Mouse (Mus musculus) forebrain, embryonic 10.5 days (tissue): ENCODE results near the gene Ggta1. TPM values are rescaled to one million over a fixed set of nuclear protein-coding genes. Genes with fewer than 3 reads are reported as not detected.
"Not testable (repeated sequence)": the region's sequence is repeated elsewhere in the genome, so short reads cannot be mapped to it uniquely, and the experiment has no call there.

Source experiments
- DNase-seq: peaks from one replicate; pipeline ENCODE4 v3.0.0-alpha.2; 2017; ENCODE audit warnings: low spot score; ENCODE audit errors: extremely low spot score
- H3K27ac ChIP-seq: fragments of 300-500 bp; sonication (generic); 2 replicates; pipeline ENCODE4 v1.5.1; 2016; ENCODE audit warnings: mild to moderate bottlenecking
- H3K27me3 ChIP-seq: fragments of 300-500 bp; sonication (generic); 2 replicates; pipeline ENCODE4 v1.6.1; 2016; ENCODE audit warnings: mild to moderate bottlenecking; ENCODE audit not compliant: poor library complexity, severe bottlenecking
- H3K36me3 ChIP-seq: fragments of 300-500 bp; sonication (generic); replicated peaks from 2 replicates; pipeline ENCODE4 v1.6.1; 2016; ENCODE audit warnings: mild to moderate bottlenecking, moderate library complexity
- H3K4me1 ChIP-seq: fragments of 300-500 bp; sonication (generic); 2 replicates; pipeline ENCODE4 v1.6.1; 2016
- H3K4me3 ChIP-seq: fragments of 300-500 bp; sonication (generic); 2 replicates; pipeline ENCODE4 v1.5.1; 2016; ENCODE audit warnings: mild to moderate bottlenecking, moderate library complexity
- H3K9me3 ChIP-seq: fragments of 300-500 bp; sonication (generic); 2 replicates; pipeline ENCODE4 v1.6.1; 2016; ENCODE audit warnings: mild to moderate bottlenecking, moderate library complexity
- WGBS: fragments of 180-500 bp; shearing (Covaris S2); methylation state at CpG from one replicate; pipeline ENCODE4 v1.1.7; 2016; 5-methylcytosine and 5-hydroxymethylcytosine counted together
- polyA plus RNA-seq: library from polyadenylated mRNA; unstranded; fragments of >200 nt; fragmentation: Nextera tagmentation; extraction: Ambion mirVana; gene quantifications from 2 replicates; pipeline ENCODE4 v1.2.1, GENCODE M21; 2016

The Ggta1 gene
- polyA plus RNA-seq, 1 experiment from 2014 or later: 6.4 TPM

DNA sequence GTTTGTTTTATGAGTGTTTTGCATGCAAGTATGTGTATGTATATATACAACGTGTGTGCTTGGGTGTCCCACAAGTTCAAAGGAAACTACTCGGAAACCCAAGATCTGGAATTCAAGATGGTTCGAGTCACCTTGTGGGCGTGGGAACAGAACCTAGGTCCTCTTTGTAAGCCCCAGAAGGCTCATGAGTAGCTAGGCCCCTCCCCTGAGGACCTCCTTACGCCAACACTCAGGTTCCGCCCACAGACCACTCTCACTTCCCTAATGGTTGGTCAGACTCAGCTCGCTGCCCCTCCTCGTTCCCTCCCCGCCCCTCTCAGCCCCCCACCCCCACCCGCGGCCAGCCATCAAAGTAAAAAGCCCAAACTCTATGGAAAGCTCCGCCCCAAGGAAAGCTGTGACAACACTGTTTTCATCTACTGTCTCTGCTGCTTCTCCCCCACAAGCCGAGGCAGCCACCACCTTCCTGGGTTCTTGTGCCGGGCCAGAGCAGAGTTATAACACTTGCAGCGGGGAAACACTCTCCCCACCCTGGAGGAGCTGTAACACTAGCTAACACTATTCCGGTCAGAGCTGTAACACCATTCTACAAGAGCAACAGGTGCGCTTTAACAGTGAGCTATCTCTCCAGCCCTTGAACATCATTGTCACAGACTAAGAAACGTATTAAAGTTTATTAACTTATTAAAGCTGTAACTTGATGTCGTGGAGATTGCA is 499 bp upstream of the Ggta1 start:
- peak overlapping the region; percentile 74 for H3K27ac ChIP-seq
- peaks cover 45% of the 10 kb centered on the region for H3K4me1 ChIP-seq
- DNase-seq: peak; percentile 64
- H3K36me3 ChIP-seq: no peaks in the 10 kb centered on the region
- H3K4me3 ChIP-seq: peak overlapping the region; percentile 71
- WGBS: 15% methylated on average over 19 of the region's 19 CpGs
- H3K9me3 ChIP-seq: no peaks in the 10 kb centered on the region
- peaks cover 24% of the 10 kb centered on the region for H3K27me3 ChIP-seq

DNA sequence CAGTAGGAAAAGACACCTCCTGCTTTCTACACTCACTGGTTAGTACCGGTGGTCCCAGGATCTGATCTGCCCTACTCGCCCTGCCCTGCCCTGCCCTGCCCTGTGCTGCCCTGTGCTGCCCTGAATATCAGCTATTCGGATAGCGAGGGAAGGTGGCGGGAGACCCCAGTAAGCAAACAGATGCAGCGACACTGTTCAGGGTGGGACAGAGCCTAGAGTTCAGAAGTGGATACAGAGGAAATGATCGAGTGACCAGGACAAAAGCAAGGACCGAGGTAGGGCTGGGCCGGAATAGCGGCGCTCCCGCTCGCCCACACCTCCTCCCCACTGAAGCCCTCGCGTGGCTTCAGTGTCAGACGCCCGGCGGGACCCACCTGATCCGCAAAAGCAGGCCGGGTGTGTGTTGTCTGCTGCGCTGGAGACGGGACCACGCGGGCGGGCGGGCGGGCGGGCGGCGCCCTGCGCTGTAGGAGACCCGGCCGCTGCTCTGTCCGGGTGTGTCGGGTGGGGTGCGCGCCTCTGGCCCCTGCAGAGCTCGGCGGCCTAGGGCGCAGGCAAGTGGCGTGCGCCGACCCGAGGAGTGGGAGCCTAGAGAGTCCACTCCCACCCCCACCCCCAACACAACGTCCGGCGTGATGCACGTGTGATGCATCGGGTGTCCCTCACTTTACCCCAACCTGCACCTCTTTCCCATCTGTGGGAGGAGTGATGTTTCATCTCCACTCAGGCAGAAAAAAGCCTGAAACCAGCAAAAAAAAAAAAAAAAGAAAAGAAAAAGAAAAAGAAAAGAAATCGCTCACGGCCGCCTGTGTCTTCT is 852 bp downstream of the Ggta1 start:
- H3K4me3 ChIP-seq: peak overlapping the region; percentile 71
- H3K36me3 ChIP-seq: no peaks in the 10 kb centered on the region
- H3K4me1 ChIP-seq: peaks cover 45% of the 10 kb centered on the region
- peak; percentile 49 for DNase-seq
- H3K27me3 ChIP-seq: peaks cover 24% of the 10 kb centered on the region
- H3K27ac ChIP-seq: peak overlapping the region; percentile 89
- H3K9me3 ChIP-seq: no peaks in the 10 kb centered on the region
- under 1% methylated on average over 51 of the region's 52 CpGs for WGBS

- 1% methylated on average over 20 of the region's 20 CpGs for WGBS
- Histone ChIP-seq H3K36me3 (no peaks in the 10 kb centered on the region), H3K9me3 (no peaks in the 10 kb centered on the region), H3K27me3 (peaks cover 24% of the 10 kb centered on the region), H3K27ac (peak overlapping the region; percentile 89), H3K4me3 (peak overlapping the region; percentile 71), H3K4me1 (peaks cover 45% of the 10 kb centered on the region)
- DNase-seq: peak; percentile 44
Observed at GRCm38 (mm10) chr2:35461131-35461947, 1.7 kb downstream of the Ggta1 start.

- H3K4me3 ChIP-seq: peak overlapping the region; percentile 71
- H3K27me3 ChIP-seq: peaks cover 24% of the 10 kb centered on the region
- peaks cover 45% of the 10 kb centered on the region for H3K4me1 ChIP-seq
- H3K27ac ChIP-seq: 0 out of 2 replicates have a peak overlapping the region, but pooled peaks have one; percentile 44
- WGBS: 13% methylated on average over 6 of the region's 6 CpGs
- no peaks in the 10 kb centered on the region for H3K9me3 ChIP-seq
- DNase-seq: no peak
- no peaks in the 10 kb centered on the region for H3K36me3 ChIP-seq
Observed at GRCm38 (mm10) chr2:35460378-35460880, 2.6 kb downstream of the Ggta1 start.

DNA sequence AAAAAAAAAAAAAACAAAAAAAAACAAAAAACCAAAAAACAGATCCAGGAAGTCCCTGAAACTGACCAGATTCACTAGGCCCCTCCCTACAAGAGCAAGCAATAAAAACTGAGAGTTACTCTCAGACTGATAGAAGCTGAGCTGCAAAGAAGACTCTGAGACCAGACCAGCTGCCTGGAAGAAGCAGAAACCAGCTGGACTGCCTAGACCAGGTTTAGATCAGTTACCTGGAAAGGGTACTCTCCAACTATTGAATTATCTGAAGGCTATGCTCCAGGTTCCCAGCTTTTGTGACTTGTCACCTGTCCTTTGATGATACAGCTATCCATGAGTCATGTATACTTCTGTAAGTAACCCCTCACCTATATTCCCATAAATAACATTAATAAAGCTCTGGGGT is 3.7 kb downstream of the Ggta1 start:
- H3K36me3 ChIP-seq: no peaks in the 10 kb centered on the region
- H3K27ac ChIP-seq: no peak overlapping the region
- H3K4me1 ChIP-seq: peaks cover 41% of the 10 kb centered on the region
- no peak for DNase-seq
- no peaks in the 10 kb centered on the region for H3K9me3 ChIP-seq
- peaks cover 24% of the 10 kb centered on the region for H3K27me3 ChIP-seq
- no peak overlapping the region for H3K4me3 ChIP-seq

- no peaks in the 10 kb centered on the region for H3K36me3 ChIP-seq
- H3K27ac ChIP-seq: no peak overlapping the region
- no peaks in the 10 kb centered on the region for H3K9me3 ChIP-seq
- no peak for DNase-seq
- 82% methylated on average over 4 of the region's 4 CpGs for WGBS
- H3K27me3 ChIP-seq: peaks cover 24% of the 10 kb centered on the region
- no peak overlapping the region for H3K4me3 ChIP-seq
- peaks cover 32% of the 10 kb centered on the region for H3K4me1 ChIP-seq
Observed at GRCm38 (mm10) chr2:35458421-35458820, 4.6 kb downstream of the Ggta1 start.

DNA sequence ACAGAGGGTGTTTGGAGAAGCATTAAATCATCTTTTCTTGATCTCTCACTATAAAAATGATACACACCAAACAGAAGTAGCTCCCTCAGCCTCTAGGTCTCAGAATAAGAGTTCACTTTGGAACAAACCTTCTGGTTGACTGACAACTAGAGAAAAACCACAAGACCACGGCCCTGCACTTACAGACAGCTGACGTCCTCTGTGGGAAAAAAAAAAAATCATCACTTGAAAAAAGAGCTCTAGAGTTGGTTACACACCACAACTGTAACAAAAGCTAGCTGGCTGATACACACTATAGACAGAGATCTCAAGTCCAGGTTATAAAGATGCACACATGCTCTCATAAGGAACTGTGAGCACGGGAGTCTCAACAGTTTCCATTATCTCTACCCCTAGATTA is 9.3 kb downstream of the Ggta1 start:
- H3K36me3 ChIP-seq: no peaks in the 10 kb centered on the region
- peaks cover 18% of the 10 kb centered on the region for H3K4me1 ChIP-seq
- WGBS: 82% methylated on average over 3 of the region's 3 CpGs
- H3K9me3 ChIP-seq: no peaks in the 10 kb centered on the region
- no peak overlapping the region for H3K27ac ChIP-seq
- H3K4me3 ChIP-seq: no peak overlapping the region
- DNase-seq: no peak
- H3K27me3 ChIP-seq: no peaks in the 10 kb centered on the region

GRCm38 (mm10) chr2:35452695-35453094 is 10.3 kb downstream of the Ggta1 start:
- peaks cover 28% of the 10 kb centered on the region for H3K4me1 ChIP-seq
- H3K9me3 ChIP-seq, H3K36me3 ChIP-seq, DNase-seq, H3K27me3 ChIP-seq, H3K27ac ChIP-seq, H3K4me3 ChIP-seq: not testable (repeated sequence)
- WGBS: 93% methylated on average over 6 of the region's 6 CpGs

DNA sequence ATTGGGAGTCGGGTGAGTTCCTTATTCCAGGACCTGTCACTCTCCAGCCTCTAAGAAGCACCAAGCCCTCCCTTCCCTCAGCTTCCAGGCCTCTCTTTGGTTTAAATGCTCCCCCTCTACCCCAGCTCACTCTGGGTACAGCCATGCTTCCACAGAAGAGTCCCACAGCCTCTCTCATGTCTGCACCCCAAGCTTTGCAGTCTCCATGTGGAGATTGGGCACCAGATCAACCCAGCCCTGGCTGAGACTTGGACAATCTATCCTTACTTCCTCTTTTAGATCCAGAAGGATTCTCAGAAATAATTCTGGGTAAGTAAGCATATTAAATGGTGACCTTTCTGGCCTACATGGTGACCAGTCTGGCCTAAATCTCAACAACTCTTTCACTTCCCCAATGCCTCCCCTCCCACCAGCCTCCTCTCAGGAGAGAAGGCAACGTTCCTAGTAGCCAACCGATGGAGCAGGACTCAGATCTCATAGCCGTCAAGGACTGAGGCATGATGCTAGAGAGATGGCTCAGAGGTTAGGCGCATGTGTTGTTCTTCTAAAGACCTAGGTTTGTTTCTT is 11.5 kb downstream of the Ggta1 start:
- no peaks in the 10 kb centered on the region for H3K27me3 ChIP-seq
- peaks cover 36% of the 10 kb centered on the region for H3K4me1 ChIP-seq
- 87% methylated on average over 5 of the region's 5 CpGs for WGBS
- no peak overlapping the region for H3K27ac ChIP-seq
- no peaks in the 10 kb centered on the region for H3K36me3 ChIP-seq
- no peak overlapping the region for H3K4me3 ChIP-seq
- no peaks in the 10 kb centered on the region for H3K9me3 ChIP-seq
- no peak for DNase-seq

DNA sequence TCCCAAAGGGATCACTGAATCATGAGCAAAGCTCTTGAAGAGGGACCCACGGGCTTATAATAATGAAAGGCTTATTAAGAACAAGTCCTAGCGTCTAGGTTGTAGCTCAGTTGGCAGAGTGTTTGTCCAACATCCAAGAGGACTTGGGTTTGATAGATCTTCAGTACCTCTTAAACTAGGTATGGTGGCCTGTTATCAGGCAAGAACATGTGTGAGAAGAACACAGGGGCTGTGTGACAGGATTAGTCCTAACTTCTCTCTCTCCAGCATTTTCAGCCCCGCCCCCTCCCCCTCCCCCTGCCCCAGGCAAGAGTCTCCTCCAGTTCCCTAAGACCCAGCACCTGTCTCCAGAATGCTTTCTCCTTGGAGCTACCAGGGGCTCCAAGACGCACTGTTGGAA is 12.2 kb downstream of the Ggta1 start:
- Histone ChIP-seq H3K9me3 (no peaks in the 10 kb centered on the region), H3K27ac (no peak overlapping the region), H3K27me3 (no peaks in the 10 kb centered on the region), H3K4me3 (no peak overlapping the region), H3K4me1 (peaks cover 41% of the 10 kb centered on the region), H3K36me3 (no peaks in the 10 kb centered on the region)
- no peak for DNase-seq
- 74% methylated on average over 4 of the region's 4 CpGs for WGBS

- Histone ChIP-seq H3K27me3 (no peaks in the 10 kb centered on the region), H3K36me3 (no peaks in the 10 kb centered on the region), H3K27ac (no peak overlapping the region), H3K9me3 (no peaks in the 10 kb centered on the region), H3K4me1 (peaks cover 48% of the 10 kb centered on the region), H3K4me3 (no peak overlapping the region)
- no peak for DNase-seq
- WGBS: 83% methylated on average over 12 of the region's 12 CpGs
Observed at GRCm38 (mm10) chr2:35449687-35450622, 13.1 kb downstream of the Ggta1 start.
